Mouse (Mus musculus): ENCODE measurements around the gene Rom1.
"Not testable (repeated sequence)": the region's sequence is repeated elsewhere in the genome, so short reads cannot be mapped to it uniquely, and the experiment has no call there.

Gene Rom1

DNA sequence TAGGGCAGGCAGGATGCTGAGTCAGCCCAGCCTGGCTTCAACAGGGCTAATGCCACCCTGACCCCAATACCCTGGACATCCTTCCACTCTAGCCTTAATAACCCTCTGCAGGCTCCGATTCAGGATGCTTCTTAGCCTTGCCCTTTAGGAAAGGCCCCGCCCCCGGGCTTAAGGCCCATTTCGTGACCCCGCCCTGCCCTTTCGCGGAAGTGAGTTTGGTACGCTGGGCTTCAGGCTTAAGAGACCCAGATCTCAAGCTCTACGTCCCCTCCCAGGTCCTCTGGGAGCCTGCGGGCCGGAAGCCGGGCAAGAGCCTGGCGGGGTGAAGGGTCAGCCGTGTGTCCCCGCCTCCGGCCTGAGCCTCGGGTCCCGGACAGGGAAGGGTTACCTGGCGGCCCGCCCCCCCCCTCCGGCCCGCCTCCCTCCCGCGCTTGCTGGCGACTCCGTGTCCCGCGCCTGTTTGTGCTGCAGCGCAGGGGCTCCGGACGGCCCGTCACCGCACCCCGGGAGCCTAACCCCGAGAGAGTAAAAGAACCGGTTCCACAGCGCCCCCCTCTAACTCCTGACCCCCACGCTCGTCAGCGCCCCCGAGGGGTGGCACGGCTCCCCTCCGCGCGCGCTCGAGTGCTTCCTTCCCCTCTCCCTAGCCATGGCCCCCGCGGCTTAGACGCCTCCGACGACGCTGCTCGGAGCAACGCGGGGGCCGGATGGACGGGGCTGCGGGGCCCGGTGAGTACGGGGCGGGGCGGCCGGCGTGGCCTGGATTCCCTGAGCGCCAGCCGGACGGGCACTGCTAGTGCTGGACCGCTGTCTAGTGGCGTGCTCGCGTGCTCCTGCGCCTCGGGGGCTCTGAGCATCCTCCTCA, at the start of gene Rom1, which contains the start of gene Eml3:
Rom1 (minus strand) TSS at position 133 of the 865 bp plus-strand sequence.
Eml3 (plus strand) TSS at position 329 of the 865 bp plus-strand sequence.
- DNase-seq (ENCODE audit: low read depth) = peak; percentile 93

DNA sequence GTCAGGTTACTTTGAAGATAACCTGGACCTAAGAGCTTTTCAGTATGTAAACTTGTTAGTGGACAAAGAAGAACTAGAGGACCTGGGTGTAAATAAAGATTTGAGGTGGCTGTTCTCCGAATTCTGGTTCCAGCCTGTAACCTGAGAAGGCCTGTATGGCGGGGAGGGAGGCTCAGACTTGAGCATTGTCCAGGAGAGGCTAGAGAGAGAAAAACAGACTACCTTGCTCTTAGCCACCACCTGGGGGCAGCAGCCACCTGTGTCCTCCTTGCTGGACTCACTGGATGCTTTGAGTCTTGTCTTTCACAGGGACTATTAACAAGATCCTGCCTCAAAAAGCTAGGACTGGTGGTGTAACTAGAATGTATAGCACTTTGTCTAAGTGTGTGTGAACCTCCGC, 47.4 kb upstream of the Rom1 start:
- DNase-seq (ENCODE audit: low read depth) = peak; percentile 84

DNA sequence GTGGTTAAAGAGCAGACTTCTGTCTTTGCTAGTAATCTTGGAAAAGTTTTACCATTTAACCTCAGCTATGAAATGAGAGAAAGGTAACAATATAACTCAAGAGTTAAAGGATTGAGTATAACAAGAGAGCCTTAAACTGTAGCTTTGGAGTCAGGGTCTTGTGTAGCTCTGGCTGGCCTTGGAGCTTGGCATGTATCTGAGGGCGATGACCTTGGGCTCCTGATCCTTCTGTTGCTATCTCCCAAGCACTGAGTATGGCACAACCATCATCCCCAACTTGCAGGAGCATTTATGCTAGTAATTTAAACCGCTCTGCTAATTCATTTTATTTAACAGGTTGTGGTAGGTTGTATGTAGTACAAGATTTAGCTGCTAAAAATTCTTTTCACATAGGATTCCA, 46.3 kb upstream of the Rom1 start:
- DNase-seq (ENCODE audit: low read depth) = no peak

DNA sequence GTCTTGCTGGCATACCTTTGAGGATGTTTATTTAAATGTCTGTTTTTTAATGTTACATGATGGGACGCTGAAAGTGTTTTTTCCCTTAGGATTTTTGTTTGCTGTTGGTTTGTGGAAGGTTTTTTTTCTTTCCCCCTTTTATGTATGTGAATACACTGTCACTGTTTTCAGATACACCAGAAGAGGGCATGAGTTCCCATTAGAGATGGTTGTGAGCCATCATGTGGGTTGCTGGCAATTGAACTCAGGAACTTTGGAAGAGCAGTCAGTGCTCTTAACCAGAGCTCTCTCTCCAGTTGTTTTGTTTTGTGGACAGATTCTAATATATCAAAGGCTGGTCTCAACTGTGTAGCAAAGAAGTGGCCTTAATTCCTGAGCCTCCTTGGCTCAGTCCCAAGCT, 45.5 kb upstream of the Rom1 start:
- DNase-seq (ENCODE audit: low read depth) = peak; percentile 36

DNA sequence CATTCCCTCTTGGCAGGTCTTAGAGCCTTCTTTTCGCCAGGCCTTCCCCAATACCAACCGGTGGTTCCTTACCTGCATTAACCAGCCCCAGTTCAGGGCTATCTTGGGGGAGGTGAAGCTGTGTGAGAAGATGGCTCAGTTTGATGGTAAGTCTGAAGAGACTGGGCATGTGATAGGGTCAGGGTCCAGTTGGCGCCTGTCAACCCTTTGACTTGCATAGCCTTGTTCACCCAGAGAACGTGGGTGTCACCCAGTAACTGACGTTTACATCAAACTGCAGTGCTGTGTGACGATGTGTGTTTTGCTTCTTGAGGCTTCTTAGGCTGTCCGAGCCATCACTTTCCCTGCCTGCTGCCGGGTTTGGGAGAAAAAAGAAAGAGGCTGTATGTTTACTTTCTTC, 43.3 kb upstream of the Rom1 start:
- DNase-seq (ENCODE audit: low read depth) = not testable (repeated sequence)

DNA sequence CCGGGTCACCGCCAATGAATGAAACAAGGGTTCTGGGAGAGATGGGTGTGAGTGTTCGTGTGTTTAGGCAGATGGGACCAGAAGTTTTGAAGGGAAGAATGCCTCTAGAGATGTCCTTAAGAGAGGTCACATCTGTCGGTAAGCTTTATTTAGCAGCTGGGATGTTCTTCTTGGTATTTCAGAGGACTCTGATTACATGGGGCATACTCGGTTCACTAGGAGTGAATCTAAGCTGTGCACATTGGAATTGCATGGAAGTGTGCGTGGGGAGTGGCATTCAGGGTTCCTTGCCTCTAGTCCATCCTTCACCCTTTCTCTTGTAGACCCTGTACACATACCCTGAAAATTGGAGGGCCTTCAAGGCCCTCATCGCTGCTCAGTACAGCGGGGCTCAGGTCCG, 38.7 kb upstream of the Rom1 start:
- no peak for DNase-seq (ENCODE audit: low read depth)

DNA sequence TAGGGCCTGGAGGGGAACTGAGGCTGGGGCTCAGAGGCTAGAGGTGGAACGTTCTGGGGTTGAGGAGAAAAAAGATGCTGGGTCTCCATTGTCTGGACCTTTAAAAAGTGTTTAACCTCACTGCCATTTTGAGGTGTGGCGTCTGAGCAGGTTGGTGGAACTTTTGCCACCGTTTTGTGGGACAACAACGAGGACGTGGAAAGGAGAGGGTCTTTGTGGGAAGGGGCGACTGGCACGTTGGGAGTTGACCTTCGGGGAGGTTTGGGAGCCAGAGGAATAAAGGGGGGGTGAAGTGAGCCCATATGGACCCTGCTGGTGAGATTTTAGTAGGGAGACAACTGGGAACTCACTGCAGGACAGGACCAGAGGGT, 38.2 kb upstream of the Rom1 start:
- peak; percentile 28 for DNase-seq (ENCODE audit: low read depth)

DNA sequence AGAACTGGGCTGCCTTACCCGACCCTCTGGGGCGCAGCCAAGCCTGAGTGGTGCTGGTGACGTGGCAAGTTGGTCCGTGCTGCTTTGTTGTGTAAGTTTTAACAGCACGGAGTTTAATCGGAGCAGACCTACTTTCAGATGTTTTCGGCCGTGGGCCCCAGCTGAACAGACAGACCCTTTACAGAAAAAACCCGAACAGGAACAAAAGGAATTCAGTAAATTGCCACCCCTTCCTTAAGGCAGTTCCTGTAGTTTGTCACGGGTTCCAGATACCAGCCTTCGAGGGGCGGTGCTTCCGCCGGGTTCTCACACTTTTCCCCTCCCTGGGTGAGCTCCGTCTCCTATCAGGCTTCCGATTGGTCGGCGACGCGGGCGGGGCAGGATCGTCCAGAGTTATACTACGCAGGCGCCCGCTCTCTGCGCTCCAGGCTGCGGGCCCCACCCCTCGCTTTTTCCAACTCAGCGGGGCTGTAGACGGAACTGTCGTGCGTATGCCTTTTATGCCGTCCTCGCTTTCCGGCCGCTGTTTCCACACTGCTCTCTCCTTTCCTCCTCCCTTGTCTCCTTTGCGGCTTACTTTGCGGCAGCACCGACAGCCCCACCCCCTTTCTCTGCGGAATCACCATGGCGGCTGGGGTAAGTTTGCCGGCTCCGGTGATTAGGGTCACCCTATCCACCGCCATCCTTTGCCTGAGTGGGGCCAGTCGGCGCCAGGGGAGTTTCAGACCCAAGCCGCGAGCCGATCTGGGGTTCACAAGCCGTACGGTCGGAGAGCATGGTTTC, 37.6 kb upstream of the Rom1 start, which contains the start of gene Eef1g:
Eef1g (plus strand) TSS at position 452 of the 783 bp plus-strand sequence.
- peak; percentile 100 for DNase-seq (ENCODE audit: low read depth)

DNA sequence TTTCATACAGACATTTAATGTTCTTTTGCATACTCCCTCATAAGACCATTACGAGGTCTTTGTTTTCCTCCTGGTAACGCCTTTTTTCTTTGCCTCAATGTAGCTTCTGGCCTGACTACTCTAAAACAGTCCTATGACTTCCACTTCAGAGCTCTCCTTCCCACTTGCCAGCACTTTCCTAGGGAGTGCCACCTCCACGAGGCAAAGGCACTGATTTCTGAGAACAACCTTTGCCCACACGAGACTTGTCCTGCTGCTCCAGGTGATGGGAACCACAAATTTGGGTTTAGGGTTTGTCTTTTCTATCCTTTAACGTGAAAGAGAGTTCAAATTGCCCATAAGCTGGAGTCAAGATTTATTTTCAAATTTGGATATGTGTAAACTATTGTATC, 37.0 kb upstream of the Rom1 start:
- no peak for DNase-seq (ENCODE audit: low read depth)

DNA sequence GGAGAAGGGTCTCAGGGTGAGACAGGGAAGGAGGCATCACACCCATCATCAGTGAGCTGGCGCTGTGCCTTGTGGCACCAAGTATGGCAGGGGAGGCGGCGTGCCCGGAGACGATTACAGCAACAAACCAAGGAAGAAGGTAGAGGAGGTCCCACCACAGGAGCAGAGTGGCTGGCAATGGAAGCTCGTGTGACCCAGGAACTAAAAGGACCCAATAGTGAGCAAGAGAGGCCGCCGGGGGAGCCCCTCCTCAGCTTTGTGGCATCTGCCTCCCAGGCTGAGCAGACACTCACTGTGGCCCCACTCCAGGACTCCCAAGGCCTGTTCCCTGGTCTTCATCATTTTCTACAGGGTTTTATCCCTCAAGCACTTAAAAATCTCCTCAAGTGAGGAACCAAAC, 36.6 kb upstream of the Rom1 start:
- DNase-seq (ENCODE audit: low read depth) = no peak

DNA sequence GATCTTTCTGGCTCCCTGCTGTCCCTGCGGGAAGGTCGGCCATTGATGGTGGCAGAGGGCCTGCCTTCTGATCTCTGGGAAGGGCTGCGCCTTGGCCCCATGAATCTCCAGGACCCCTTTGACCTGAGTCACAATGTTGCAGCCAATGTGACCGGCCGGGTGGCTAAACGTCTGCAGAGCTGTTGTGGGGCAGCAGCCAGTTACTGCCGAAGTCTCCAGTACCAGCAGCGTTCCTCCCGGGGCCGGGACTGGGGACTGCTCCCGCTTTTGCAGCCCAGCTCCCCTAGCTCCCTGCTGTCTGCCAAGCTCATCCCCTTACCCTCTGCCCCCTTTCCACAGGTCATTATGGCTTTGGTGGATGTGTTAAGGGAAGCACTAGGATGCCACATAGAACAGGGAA, 35.9 kb upstream of the Rom1 start:
- DNase-seq (ENCODE audit: low read depth) = no peak

DNA sequence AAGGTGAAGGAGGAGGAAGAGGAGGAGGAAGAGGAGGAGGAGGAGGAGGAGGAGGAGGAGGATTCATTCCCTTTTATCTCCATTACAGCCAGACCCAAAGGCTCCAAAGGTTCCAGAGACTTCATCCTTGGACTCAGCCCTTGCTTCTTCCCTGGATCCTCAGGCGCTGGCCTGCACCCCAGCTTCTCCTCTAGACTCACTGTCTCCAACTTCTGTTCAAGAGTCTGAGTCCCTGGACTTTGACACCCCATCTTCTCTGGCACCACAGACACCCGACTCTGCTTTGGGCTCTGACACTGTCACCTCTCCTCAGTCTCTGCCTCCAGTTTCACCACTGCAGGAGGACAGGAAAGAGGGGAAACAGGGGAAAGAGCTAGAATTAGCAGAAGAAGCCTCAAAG, 33.1 kb upstream of the Rom1 start:
- DNase-seq (ENCODE audit: low read depth) = no peak

DNA sequence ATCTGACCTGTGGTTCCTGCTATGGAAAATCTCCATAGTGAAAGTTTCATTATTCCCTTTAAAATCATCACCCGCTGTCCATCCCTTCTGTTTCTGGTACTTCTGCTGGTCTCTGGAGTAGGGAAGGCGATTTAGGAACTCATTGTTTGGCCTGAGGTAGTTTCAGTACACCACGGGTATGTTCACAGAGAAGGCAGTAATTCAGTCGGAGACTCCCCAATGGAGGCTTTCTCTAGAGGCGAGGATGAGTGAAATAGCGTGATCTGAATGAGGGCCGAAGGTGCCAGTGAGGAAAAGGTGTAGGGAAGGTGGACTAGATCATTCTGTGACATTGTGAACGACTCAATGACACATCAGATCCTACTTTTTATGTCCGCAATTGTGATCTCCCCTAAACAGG, 25.0 kb upstream of the Rom1 start:
- DNase-seq (ENCODE audit: low read depth) = peak; percentile 39

DNA sequence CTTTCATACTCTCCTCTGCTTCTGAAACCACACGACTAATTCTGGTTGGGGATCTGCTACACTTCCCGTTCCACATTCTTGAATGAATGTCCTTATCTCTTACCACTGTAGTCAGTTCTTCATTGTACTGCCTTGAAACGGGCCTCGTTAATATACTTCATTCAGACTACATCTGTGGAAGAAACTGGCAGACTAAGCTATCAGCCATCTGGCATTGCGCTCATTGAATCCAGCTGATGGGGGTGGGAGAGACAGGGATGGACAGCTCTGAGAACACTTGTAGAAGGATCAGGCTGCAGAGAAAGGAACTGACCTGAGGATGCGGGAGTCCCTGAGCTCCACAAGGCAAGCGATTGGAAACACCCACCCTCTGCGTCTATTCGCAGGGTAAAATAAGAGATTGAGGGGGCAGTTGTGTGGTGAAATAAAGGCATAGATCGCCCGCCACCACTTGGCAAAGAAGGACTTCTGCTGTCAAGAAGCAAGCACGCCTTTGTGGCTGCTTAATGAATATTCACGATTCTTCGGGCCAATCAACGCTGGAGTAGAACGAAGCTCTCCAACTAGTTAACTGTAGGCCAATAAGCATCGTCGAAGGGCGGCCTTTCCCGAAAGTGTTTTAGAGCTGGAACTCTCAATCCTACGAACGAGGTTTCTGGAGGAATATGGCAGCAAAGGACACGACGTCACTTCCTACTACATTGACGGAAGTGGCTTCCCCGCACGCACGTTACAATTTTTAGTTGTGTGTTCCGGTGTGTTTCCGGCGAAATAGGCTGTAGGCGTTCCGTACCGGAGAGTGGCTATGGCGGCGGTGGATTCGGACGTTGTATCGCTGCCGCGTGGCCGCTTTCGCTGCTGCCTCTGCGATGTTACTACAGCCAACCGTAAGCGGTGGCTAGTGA, 24.2 kb upstream of the Rom1 start, which contains the start of gene Tut1:
Tut1 (plus strand) TSS at position 713 of the 905 bp plus-strand sequence.
- peak; percentile 99 for DNase-seq (ENCODE audit: low read depth)

DNA sequence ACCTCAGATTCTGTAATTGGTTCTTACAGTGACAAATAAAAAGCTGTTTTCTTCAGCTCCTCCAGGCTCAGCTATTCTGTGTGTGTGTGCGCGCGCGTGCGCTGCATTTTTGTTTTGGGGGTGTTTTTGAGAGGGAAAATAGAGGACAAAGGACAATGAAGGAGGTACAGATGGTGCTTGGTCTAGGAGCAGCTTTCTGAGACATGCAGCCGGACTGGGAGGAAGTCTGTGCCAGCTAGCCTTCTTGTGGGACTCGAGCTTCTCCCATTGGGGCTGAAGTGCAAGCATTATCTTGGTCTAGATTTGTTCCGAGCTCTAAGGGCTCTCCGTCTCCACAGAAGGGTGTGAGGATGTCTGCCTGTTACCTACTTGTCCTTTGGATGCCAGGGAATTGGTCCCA, 23.1 kb upstream of the Rom1 start:
- no peak for DNase-seq (ENCODE audit: low read depth)

DNA sequence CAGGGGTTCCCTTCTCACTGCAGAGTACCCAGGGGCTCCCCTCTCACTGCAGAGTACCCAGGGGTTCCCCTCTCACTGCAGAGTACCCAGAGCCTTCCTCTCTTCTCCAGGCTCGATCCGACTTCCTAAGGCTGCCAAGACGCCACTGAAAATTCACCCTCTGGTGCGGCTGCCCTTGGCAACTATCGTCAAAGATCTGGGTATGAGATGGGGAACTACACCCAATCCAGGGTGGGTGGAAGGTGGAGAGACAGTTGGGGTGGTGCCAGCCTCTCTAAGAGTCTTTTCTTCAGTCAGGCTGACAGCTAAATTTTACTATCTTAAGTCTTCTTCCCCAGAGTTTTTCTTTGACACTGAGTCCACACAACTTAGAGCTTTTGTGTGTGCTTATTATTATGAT, 21.0 kb upstream of the Rom1 start:
- DNase-seq (ENCODE audit: low read depth) = no peak

DNA sequence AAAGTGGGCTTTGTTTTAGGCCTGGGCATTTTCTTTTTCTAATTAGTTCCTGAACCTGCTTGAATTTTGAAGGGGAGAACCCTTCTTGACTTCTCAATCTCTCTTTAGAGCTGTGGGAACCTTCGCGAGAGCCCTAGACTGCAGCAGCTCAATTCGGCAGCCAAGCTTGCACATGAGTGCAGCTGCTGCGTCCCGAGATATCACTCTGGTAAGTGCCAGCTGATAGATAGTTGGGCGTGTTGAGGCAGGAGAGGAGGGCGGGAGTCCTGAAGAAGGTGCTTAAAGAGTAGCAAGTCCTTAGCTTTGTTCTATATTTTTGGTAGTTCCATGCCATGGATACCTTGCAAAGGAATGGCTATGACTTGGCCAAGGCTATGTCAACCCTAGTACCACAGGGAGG, 17.8 kb upstream of the Rom1 start:
- no peak for DNase-seq (ENCODE audit: low read depth)

DNA sequence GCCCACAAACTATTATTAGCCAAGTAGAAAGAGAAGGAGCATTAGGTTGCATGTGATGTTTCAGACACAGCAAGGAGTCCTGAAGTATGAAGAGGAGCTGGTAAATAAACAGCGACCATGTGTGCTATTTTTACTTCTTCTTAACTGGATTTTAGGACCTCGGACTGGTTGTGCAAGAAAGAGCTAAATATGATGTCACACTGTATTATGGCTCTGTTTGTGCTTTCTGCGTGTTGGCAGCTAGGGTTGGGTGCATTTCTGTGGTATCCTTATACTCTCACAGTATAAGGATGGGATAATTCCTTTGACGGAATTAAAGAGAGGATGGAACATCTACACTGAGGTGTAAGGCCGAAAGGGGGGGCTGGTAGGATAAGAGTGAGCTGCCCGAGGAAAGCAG, 16.1 kb upstream of the Rom1 start:
- DNase-seq (ENCODE audit: low read depth) = no peak

DNA sequence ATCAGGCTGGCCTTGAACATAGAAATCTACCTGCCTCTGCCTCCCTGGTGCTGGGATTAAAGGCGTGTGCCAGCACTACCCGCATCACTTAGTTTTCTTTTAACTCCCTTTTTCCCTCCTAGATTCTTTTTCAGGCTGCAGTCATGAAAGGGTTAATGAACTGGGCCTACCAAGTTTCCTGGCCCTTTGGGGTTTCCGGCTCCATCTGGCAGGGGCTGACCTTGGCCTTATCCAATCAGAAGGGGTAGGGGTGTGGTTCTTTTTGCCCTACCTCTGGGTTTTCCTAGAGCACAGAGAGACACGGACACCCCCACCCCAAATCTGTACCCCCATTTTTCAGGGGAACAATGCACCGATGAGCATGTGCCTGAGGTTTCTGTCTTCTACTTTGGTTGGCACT, 15.6 kb upstream of the Rom1 start:
- DNase-seq (ENCODE audit: low read depth) = peak; percentile 94

DNA sequence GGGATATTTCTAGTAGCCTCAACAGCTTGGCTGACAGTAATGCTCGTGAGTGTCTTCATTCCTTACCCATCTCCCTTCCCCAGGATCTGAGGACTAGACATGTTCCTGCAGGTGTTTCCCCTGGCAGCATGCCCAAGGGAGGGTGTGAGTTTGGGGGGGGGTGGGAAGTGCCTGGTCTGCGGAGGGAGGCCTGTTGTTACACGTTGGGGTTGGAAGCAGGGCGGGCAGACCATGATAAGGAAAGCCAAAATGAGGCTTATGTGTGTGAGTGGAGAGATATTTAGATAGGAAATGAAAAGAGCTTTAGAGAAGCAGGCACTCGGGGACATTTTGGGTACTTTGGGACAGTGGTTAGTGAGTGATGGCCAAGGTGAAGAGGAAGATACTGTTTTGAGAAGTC, 14.9 kb upstream of the Rom1 start:
- peak; percentile 91 for DNase-seq (ENCODE audit: low read depth)

DNA sequence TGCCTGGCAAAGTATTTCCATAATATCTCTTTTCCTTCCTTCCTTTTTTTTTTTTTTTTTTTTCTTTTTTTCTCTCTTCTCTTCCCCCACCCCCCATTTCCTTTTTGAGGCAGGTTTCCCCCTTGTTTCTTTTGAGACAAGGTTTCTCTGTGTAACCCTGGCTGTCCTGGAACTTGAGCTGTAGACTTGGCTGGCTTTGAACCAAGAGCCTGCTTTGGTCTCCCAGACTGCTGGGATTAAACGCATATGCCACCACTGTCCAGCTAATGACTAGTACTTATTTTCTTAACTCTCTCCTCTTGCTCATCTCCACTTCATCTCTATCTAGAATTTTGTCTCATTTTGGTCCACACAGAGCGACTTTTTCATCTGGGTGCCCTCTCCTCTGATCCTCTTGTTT, 13.9 kb upstream of the Rom1 start:
- DNase-seq (ENCODE audit: low read depth) = peak; percentile 28

All from 416B (cell line).